Mouse (Mus musculus) 416B (cell line): ENCODE results near the gene Bckdk.

Experiments
- DNase-seq: peaks from one replicate; pipeline ENCODE4 v3.0.0; 2011; ENCODE audit warnings: low read depth

Gene Bckdk

GRCm38 (mm10) chr7:127931351-127932135 lies 27.7 kb downstream of the Bckdk start:
- DNase-seq = peak; percentile 63

- no peak for DNase-seq
Measured at GRCm38 (mm10) chr7:127932273-127933031, 28.6 kb downstream of the Bckdk start.

GRCm38 (mm10) chr7:127934075-127934474 lies 30.2 kb downstream of the Bckdk start:
- DNase-seq = no peak

GRCm38 (mm10) chr7:127935028-127935722 lies 31.3 kb downstream of the Bckdk start:
- DNase-seq = peak; percentile 97

GRCm38 (mm10) chr7:127935748-127936159 lies 31.9 kb downstream of the Bckdk start:
- DNase-seq = no peak

GRCm38 (mm10) chr7:127936216-127936884 lies 32.5 kb downstream of the Bckdk start:
- no peak for DNase-seq

GRCm38 (mm10) chr7:127942097-127942496 lies 38.2 kb downstream of the Bckdk start:
- peak; percentile 65 for DNase-seq

GRCm38 (mm10) chr7:127944614-127945013 lies 40.7 kb downstream of the Bckdk start:
- DNase-seq = no peak

- no peak for DNase-seq
Measured at GRCm38 (mm10) chr7:127946470-127947023, 42.7 kb downstream of the Bckdk start, which contains the start of gene Prss36. Prss36 (minus strand) TSS chr7:127946725.

GRCm38 (mm10) chr7:127952864-127953581 lies 49.1 kb downstream of the Bckdk start:
- DNase-seq = no peak

- no peak for DNase-seq
Measured at GRCm38 (mm10) chr7:127959364-127959763, 55.5 kb downstream of the Bckdk start.
